Mouse (Mus musculus) hindbrain, postnatal 0 days (tissue): ENCODE data around the gene Gpr3. TPM values are rescaled to one million over a fixed set of nuclear protein-coding genes. Genes with fewer than 3 reads are reported as not detected.

Experiments used
- ATAC-seq: fragments of 200-750 bp; cut with Nextera tagmentation; 2 replicates; pipeline ENCODE4 v1.8.0; 2017; ENCODE audit warnings: mild to moderate bottlenecking, moderate TSS enrichment, moderate library complexity
- DNase-seq: peaks from one replicate; pipeline ENCODE4 v3.0.0-alpha.2; 2015; ENCODE audit warnings: low spot score
- H3K27ac ChIP-seq: fragments of 300-500 bp; sonication (generic); 2 replicates; pipeline ENCODE4 v1.5.1; 2014; ENCODE audit warnings: mild to moderate bottlenecking
- H3K27me3 ChIP-seq: fragments of 300-500 bp; sonication (generic); 2 replicates; pipeline ENCODE4 v1.6.1; 2014; ENCODE audit warnings: low read length, mixed read lengths; ENCODE audit not compliant: insufficient read depth
- H3K36me3 ChIP-seq: fragments of 300-500 bp; sonication (generic); 2 replicates; pipeline ENCODE4 v1.6.1; 2014; ENCODE audit warnings: low read length, mixed read lengths; ENCODE audit not compliant: insufficient read depth
- H3K4me1 ChIP-seq: fragments of 300-500 bp; sonication (generic); 2 replicates; pipeline ENCODE4 v1.6.1; 2014; ENCODE audit warnings: antibody characterized with exemption, low read length, mixed read lengths; ENCODE audit not compliant: insufficient read depth
- H3K4me2 ChIP-seq: fragments of 300-500 bp; sonication (generic); 2 replicates; pipeline ENCODE4 v1.6.1; 2014; ENCODE audit warnings: low read depth, mild to moderate bottlenecking, low read length, moderate library complexity, mixed read lengths
- H3K4me3 ChIP-seq: fragments of 300-500 bp; sonication (generic); 2 replicates; pipeline ENCODE4 v1.5.1; 2014; ENCODE audit warnings: low read length
- H3K9ac ChIP-seq: fragments of 300-500 bp; sonication (generic); replicated peaks from 2 replicates; pipeline ENCODE4 v1.6.1; 2014; ENCODE audit warnings: mild to moderate bottlenecking, low read length, moderate library complexity, mixed read lengths
- H3K9me3 ChIP-seq: fragments of 300-500 bp; sonication (generic); 2 replicates; pipeline ENCODE4 v1.6.1; 2016; ENCODE audit warnings: low read length, mixed read lengths
- CTCF ChIP-seq: IDR thresholded peaks from 2 replicates; pipeline ENCODE4 v1.5.1; 2016; ENCODE audit warnings: antibody characterized with exemption, control low read depth, low read depth
- WGBS: fragments of 180-500 bp; shearing (Covaris S2); extraction: QIAGEN DNeasy Blood & Tissue Kit; methylation state at CpG from one replicate; pipeline ENCODE4 v1.1.7; 2014; 5-methylcytosine and 5-hydroxymethylcytosine counted together
- polyA plus RNA-seq: library from polyadenylated mRNA; unstranded; fragments of >200 nt; fragmentation: Nextera tagmentation; extraction: Ambion mirVana; gene quantifications from 2 replicates; pipeline ENCODE4 v1.2.1, GENCODE M21; 2015
- total RNA-seq: library from RNA; depleted of rRNA; stranded (reverse); fragments of >200 nt; gene quantifications from 2 replicates; pipeline ENCODE4 v1.2.3, GENCODE M21; 2014

Gene Gpr3
- total and polyA plus RNA-seq, 2 experiments from 2014 or later = 4.5 to 7.0 TPM

GRCm38 (mm10) chr4:133175998-133176760 is 36.2 kb downstream of the Gpr3 start:
- Histone ChIP-seq H3K36me3 (no peaks in the 10 kb centered on the region), H3K9me3 (no peaks in the 10 kb centered on the region), H3K4me2 (peak overlapping the region; percentile 22), H3K4me1 (0 out of 2 replicates have a peak, but pooled peaks cover 9% of the 10 kb centered on the region), H3K27ac (peak overlapping the region; percentile 46), H3K9ac (peak overlapping the region; percentile 3; the same call in 1 of the 2 replicates), H3K4me3 (no peak overlapping the region), H3K27me3 (no peaks in the 10 kb centered on the region)
- peak; percentile 67 for ATAC-seq
- peak; percentile 68 for DNase-seq
- TF ChIP-seq CTCF = no peak
- 36% methylated on average over 14 of the region's 14 CpGs for WGBS

GRCm38 (mm10) chr4:133175274-133175673 is 37.1 kb downstream of the Gpr3 start:
- no peak for ATAC-seq
- H3K27ac ChIP-seq = peak overlapping the region; percentile 46; the same call in 1 of the 2 replicates
- H3K36me3 ChIP-seq = no peaks in the 10 kb centered on the region
- H3K4me2 ChIP-seq = no peak overlapping the region
- H3K9ac ChIP-seq = no peak overlapping the region
- no peak overlapping the region for H3K4me3 ChIP-seq
- no peak for DNase-seq
- H3K4me1 ChIP-seq = 0 out of 2 replicates have a peak, but pooled peaks cover 9% of the 10 kb centered on the region
- TF ChIP-seq CTCF = no peak
- 69% methylated on average over 7 of the region's 7 CpGs for WGBS
- no peaks in the 10 kb centered on the region for H3K27me3 ChIP-seq
- no peaks in the 10 kb centered on the region for H3K9me3 ChIP-seq

- no peak for DNase-seq
- no peak for TF ChIP-seq CTCF
- 77% methylated on average over 4 of the region's 4 CpGs for WGBS
- Histone ChIP-seq H3K27ac (peak overlapping the region; percentile 51; the same call in 1 of the 2 replicates), H3K4me3 (no peak overlapping the region), H3K9me3 (no peaks in the 10 kb centered on the region), H3K27me3 (no peaks in the 10 kb centered on the region), H3K4me1 (peaks cover 9% of the 10 kb centered on the region; the same call in 1 of the 2 replicates), H3K9ac (no peak overlapping the region), H3K4me2 (no peak overlapping the region), H3K36me3 (no peaks in the 10 kb centered on the region)
- ATAC-seq = no peak
These were observed 38.0 kb downstream of the Gpr3 start for GRCm38 (mm10) chr4:133174361-133174760.

- DNase-seq (no peak), ATAC-seq (no peak)
- H3K4me2 ChIP-seq = no peak overlapping the region
- no peak overlapping the region for H3K4me3 ChIP-seq
- H3K4me1 ChIP-seq = peaks cover 9% of the 10 kb centered on the region; the same call in 1 of the 2 replicates
- H3K36me3 ChIP-seq = no peaks in the 10 kb centered on the region
- WGBS = 92% methylated on average over 4 of the region's 4 CpGs
- H3K27ac ChIP-seq = no peak overlapping the region
- no peak overlapping the region for H3K9ac ChIP-seq
- no peaks in the 10 kb centered on the region for H3K27me3 ChIP-seq
- TF ChIP-seq CTCF = no peak
- no peaks in the 10 kb centered on the region for H3K9me3 ChIP-seq
These were observed 39.9 kb downstream of the Gpr3 start for GRCm38 (mm10) chr4:133172451-133172850.

DNA sequence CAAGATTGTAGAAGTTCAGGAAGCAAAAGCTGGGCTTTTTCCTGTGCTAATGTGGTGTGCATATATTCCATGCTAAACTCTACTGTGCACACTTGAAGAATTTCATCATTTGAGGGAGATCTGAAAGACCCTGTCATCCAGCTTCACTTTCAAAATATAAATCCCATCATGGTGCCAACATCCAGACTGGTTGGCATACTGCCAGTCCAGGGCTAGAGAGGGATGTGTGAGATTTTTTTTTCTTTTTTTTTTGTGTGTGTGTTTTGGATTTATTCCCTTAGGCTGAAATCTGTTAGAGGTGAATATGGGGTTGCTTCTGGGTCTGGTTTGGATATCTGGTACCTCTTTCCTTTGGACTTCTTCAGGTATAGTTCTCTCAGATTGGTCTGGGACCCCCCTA is 41.7 kb downstream of the Gpr3 start:
- Histone ChIP-seq H3K9ac (no peak overlapping the region), H3K36me3 (no peaks in the 10 kb centered on the region), H3K27me3 (no peaks in the 10 kb centered on the region), H3K4me1 (no peaks in the 10 kb centered on the region; the same call in 1 of the 2 replicates), H3K4me3 (no peak overlapping the region), H3K4me2 (no peak overlapping the region), H3K27ac (peak overlapping the region; percentile 22; the same call in 1 of the 2 replicates), H3K9me3 (no peaks in the 10 kb centered on the region)
- TF ChIP-seq CTCF = no peak
- DNase-seq = peak; percentile 30
- ATAC-seq = no peak

DNA sequence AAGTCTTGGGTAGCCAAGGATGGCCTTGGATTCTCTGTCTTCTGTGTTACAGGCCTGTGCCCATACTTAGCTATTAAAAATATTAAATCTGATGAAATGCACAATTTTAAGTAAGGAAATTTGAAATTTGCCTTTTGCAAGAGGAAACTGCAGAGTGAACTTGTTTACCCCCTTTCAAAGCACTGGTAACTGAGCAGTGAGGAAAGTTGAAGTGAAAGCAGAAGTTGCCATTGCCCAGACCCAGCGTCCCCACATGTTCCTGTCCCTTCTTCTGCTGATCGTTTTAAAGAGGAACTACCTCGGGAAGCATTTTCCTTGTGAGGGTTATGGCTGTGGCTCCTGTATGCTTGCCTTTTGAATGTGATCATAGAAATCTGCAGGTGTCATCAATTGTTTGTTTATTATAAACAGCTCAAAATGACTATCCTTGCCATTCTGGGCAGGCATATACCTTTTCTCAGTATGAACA is 42.2 kb downstream of the Gpr3 start:
- H3K27me3 ChIP-seq = no peaks in the 10 kb centered on the region
- no peak for DNase-seq
- 61% methylated on average over 3 of the region's 3 CpGs for WGBS
- TF ChIP-seq CTCF = no peak
- no peak overlapping the region for H3K4me3 ChIP-seq
- H3K9ac ChIP-seq = no peak overlapping the region
- no peaks in the 10 kb centered on the region for H3K9me3 ChIP-seq
- no peaks in the 10 kb centered on the region; the same call in 1 of the 2 replicates for H3K4me1 ChIP-seq
- no peaks in the 10 kb centered on the region for H3K36me3 ChIP-seq
- peak overlapping the region; percentile 22; the same call in 1 of the 2 replicates for H3K27ac ChIP-seq
- H3K4me2 ChIP-seq = no peak overlapping the region
- no peak for ATAC-seq
